Mouse (Mus musculus) MEL (cell line): ENCODE results near the gene Hmces. TPM values are rescaled to one million over a fixed set of nuclear protein-coding genes. Genes with fewer than 3 reads are reported as not detected.

Experiments
- DNase-seq: peaks from one replicate; pipeline ENCODE4 v3.0.0; 2011; ENCODE audit warnings: low read depth, low spot score
- H3K27ac ChIP-seq: 2 replicates; pipeline ENCODE4 v1.5.1; 2012; ENCODE audit warnings: low read depth, mild to moderate bottlenecking, control low read depth, low read length, moderate library complexity; ENCODE audit not compliant: control insufficient read depth
- H3K27me3 ChIP-seq, 2 experiments: fragments of 150-350 bp in 1 of 2; sonication (generic) in 1 of 2; 2 replicates each; pipeline ENCODE4 v1.6.1; 2012; ENCODE audit warnings: low read length in 2 of 2, mild to moderate bottlenecking in 2 of 2, improper control_type of control experiment in 1 of 2, moderate library complexity in 1 of 2; ENCODE audit not compliant: insufficient read depth in 2 of 2, control insufficient read depth in 1 of 2
- H3K36me3 ChIP-seq, 2 experiments: 2 replicates each; pipeline ENCODE4 v1.6.1; 2012 to 2014; ENCODE audit warnings: low read length in 2 of 2, improper control_type of control experiment in 1 of 2, inconsistent platforms in 1 of 2, mild to moderate bottlenecking in 1 of 2; ENCODE audit not compliant: insufficient read depth in 2 of 2, control insufficient read depth in 1 of 2
- H3K4me1 ChIP-seq, 2 experiments: fragments of 150-350 bp in 1 of 2; sonication (generic) in 1 of 2; 2 replicates each; pipeline ENCODE4 v1.6.1; 2012; ENCODE audit warnings: low read length in 2 of 2, improper control_type of control experiment in 1 of 2, mild to moderate bottlenecking in 1 of 2; ENCODE audit not compliant: insufficient read depth in 2 of 2, control insufficient read depth in 1 of 2
- H3K4me3 ChIP-seq, 2 experiments: fragments of 150-350 bp in 1 of 2; sonication (generic) in 1 of 2; 2 replicates each; pipeline ENCODE4 v1.5.1; 2012; ENCODE audit warnings: low read depth in 2 of 2, low read length in 2 of 2, mild to moderate bottlenecking in 2 of 2, moderate library complexity in 2 of 2, control low read depth in 1 of 2, improper control_type of control experiment in 1 of 2; ENCODE audit not compliant: control insufficient read depth in 1 of 2, insufficient read depth in 1 of 2
- H3K79me2 ChIP-seq: 2 replicates; pipeline ENCODE4 v1.6.1; 2012; ENCODE audit warnings: mild to moderate bottlenecking, low read length, moderate library complexity; ENCODE audit not compliant: control insufficient read depth, poor library complexity, insufficient read depth
- H3K9ac ChIP-seq: 2 replicates; pipeline ENCODE4 v1.6.1; 2012; ENCODE audit warnings: low read depth, mild to moderate bottlenecking, control low read depth, low read length, moderate library complexity; ENCODE audit not compliant: control insufficient read depth, poor library complexity, severe bottlenecking
- H3K9me3 ChIP-seq: fragments of 150-350 bp; sonication (generic); replicated peaks from 2 replicates; pipeline ENCODE4 v1.6.1; 2012; ENCODE audit warnings: mild to moderate bottlenecking, low read length, improper control_type of control experiment, moderate library complexity; ENCODE audit not compliant: insufficient read depth
- CHD1 ChIP-seq: IDR thresholded peaks from 2 replicates; pipeline ENCODE4 v1.6.1; 2012; ENCODE audit warnings: low read depth, mild to moderate bottlenecking, inconsistent platforms, low read length, improper control_type of control experiment
- CTCF ChIP-seq, 3 experiments: IDR thresholded peaks in 2 of 3; conservative IDR thresholded peaks in 1 of 3; 2 replicates each; pipeline ENCODE4 v1.5.1; 2011 to 2012; ENCODE audit warnings: low read length in 3 of 3, low read depth in 2 of 3, mild to moderate bottlenecking in 2 of 3, improper control_type of control experiment in 1 of 3, inconsistent platforms in 1 of 3, mixed read lengths in 1 of 3, moderate library complexity in 1 of 3; ENCODE audit not compliant: control insufficient read depth in 1 of 3, insufficient read depth in 1 of 3, poor library complexity in 1 of 3, severe bottlenecking in 1 of 3
- ETS1 ChIP-seq: IDR thresholded peaks from 2 replicates; pipeline ENCODE4 v1.6.1; 2012; ENCODE audit warnings: low read depth, mild to moderate bottlenecking, inconsistent platforms, low read length, improper control_type of control experiment, moderate library complexity
- GABPA ChIP-seq: IDR thresholded peaks from 2 replicates; pipeline ENCODE4 v1.6.1; 2012; ENCODE audit warnings: low read depth, mild to moderate bottlenecking, inconsistent platforms, low read length, improper control_type of control experiment, moderate library complexity
- JUND ChIP-seq: IDR thresholded peaks from 2 replicates; pipeline ENCODE4 v1.6.1; 2011; ENCODE audit warnings: low read depth, mild to moderate bottlenecking, improper control_type of control experiment, low read length
- MAFK ChIP-seq: IDR thresholded peaks from 2 replicates; pipeline ENCODE4 v1.6.1; 2011; ENCODE audit warnings: low read depth, mild to moderate bottlenecking, low read length, improper control_type of control experiment, borderline replicate concordance
- MEF2A ChIP-seq: IDR thresholded peaks from 2 replicates; pipeline ENCODE4 v1.6.1; 2014; ENCODE audit warnings: low read depth, mild to moderate bottlenecking, inconsistent platforms, low read length, improper control_type of control experiment; ENCODE audit not compliant: poor library complexity, insufficient replicate concordance, severe bottlenecking; ENCODE audit errors: extremely low read depth
- MYC ChIP-seq: IDR thresholded peaks from 2 replicates; pipeline ENCODE4 v1.6.1; 2011; ENCODE audit warnings: low read depth, mild to moderate bottlenecking, low read length, improper control_type of control experiment, moderate library complexity
- NELFE ChIP-seq: IDR thresholded peaks from 2 replicates; pipeline ENCODE4 v1.6.1; 2011; ENCODE audit warnings: low read depth, low read length, improper control_type of control experiment
- NRF1 ChIP-seq: IDR thresholded peaks from 2 replicates; pipeline ENCODE4 v1.6.1; 2014; ENCODE audit warnings: low read depth, mild to moderate bottlenecking, inconsistent platforms, low read length, improper control_type of control experiment, moderate library complexity; ENCODE audit not compliant: poor library complexity, insufficient read depth, severe bottlenecking
- POLR2AphosphoS2 ChIP-seq: IDR thresholded peaks from 2 replicates; pipeline ENCODE4 v1.6.1; 2011; ENCODE audit warnings: low read length, improper control_type of control experiment
- POLR2AphosphoS5 ChIP-seq: IDR thresholded peaks from 2 replicates; pipeline ENCODE4 v1.6.1; 2012; ENCODE audit warnings: low read depth, borderline replicate concordance, mild to moderate bottlenecking, inconsistent platforms, low read length, moderate library complexity, mixed read lengths
- RAD21 ChIP-seq: IDR thresholded peaks from 2 replicates; pipeline ENCODE4 v1.6.1; 2011; ENCODE audit warnings: mild to moderate bottlenecking, low read depth, low read length, improper control_type of control experiment
- RCOR1 ChIP-seq: IDR thresholded peaks from 2 replicates; pipeline ENCODE4 v1.6.1; 2012; ENCODE audit warnings: low read depth, mild to moderate bottlenecking, inconsistent platforms, low read length, improper control_type of control experiment
- SMC3 ChIP-seq: IDR thresholded peaks from 2 replicates; pipeline ENCODE4 v1.6.1; 2011; ENCODE audit warnings: low read depth, low read length, improper control_type of control experiment
- TAL1 ChIP-seq: IDR thresholded peaks from 2 replicates; pipeline ENCODE4 v1.6.1; 2012; ENCODE audit warnings: mild to moderate bottlenecking, inconsistent platforms, low read length, moderate library complexity, mixed read lengths
- TBP ChIP-seq: IDR thresholded peaks from 2 replicates; pipeline ENCODE4 v1.8.0; 2011; ENCODE audit warnings: low read depth, low read length, improper control_type of control experiment
- USF1 ChIP-seq: IDR thresholded peaks from 2 replicates; pipeline ENCODE4 v1.6.1; 2014; ENCODE audit warnings: low read depth, mild to moderate bottlenecking, inconsistent platforms, low read length, improper control_type of control experiment, moderate library complexity
- ZC3H11A ChIP-seq: IDR thresholded peaks from 2 replicates; pipeline ENCODE4 v1.6.1; 2012; ENCODE audit warnings: low read depth, mild to moderate bottlenecking, inconsistent platforms, low read length, improper control_type of control experiment
- ZKSCAN1 ChIP-seq: IDR thresholded peaks from 2 replicates; pipeline ENCODE4 v1.6.1; 2012; ENCODE audit warnings: low read depth, mild to moderate bottlenecking, inconsistent platforms, low read length, improper control_type of control experiment, moderate library complexity
- ZMIZ1 ChIP-seq: IDR thresholded peaks from 2 replicates; pipeline ENCODE4 v1.6.1; 2012; ENCODE audit warnings: low read depth, mild to moderate bottlenecking, inconsistent platforms, low read length, improper control_type of control experiment, moderate library complexity
- ZNF384 ChIP-seq: IDR thresholded peaks from 2 replicates; pipeline ENCODE4 v1.6.1; 2012; ENCODE audit warnings: low read depth, mild to moderate bottlenecking, inconsistent platforms, low read length, improper control_type of control experiment
- polyA plus RNA-seq, 2 experiments: library from polyadenylated mRNA; stranded (reverse) in 1 of 2; unstranded in 1 of 2; fragments of >175 nt in 1 of 2; fragments of >200 nt in 1 of 2; gene quantifications; 2 replicates each; pipeline versions ENCODE4 v1.2.1 to v1.2.4; 2012; ENCODE audit warnings: low replicate concordance in 2 of 2, low read depth in 1 of 2; ENCODE audit not compliant: insufficient read length in 2 of 2, insufficient read depth in 1 of 2, missing spikeins in 1 of 2
- total RNA-seq: library from RNA; depleted of rRNA; stranded (reverse); fragments of 300-350 nt; gene quantifications from 2 replicates; pipeline ENCODE4 v1.2.3, GENCODE M21; 2012

Hmces gene
- total and polyA plus RNA-seq, 3 experiments, result 23.6 to 26.8 TPM; not detected in 1

- no peak for TF ChIP-seq RAD21
- TF ChIP-seq, all 39 proteins: peak for 9
Measured at GRCm38 (mm10) chr6:87867256-87867655, 46.5 kb upstream of the Hmces start (continued).

DNA sequence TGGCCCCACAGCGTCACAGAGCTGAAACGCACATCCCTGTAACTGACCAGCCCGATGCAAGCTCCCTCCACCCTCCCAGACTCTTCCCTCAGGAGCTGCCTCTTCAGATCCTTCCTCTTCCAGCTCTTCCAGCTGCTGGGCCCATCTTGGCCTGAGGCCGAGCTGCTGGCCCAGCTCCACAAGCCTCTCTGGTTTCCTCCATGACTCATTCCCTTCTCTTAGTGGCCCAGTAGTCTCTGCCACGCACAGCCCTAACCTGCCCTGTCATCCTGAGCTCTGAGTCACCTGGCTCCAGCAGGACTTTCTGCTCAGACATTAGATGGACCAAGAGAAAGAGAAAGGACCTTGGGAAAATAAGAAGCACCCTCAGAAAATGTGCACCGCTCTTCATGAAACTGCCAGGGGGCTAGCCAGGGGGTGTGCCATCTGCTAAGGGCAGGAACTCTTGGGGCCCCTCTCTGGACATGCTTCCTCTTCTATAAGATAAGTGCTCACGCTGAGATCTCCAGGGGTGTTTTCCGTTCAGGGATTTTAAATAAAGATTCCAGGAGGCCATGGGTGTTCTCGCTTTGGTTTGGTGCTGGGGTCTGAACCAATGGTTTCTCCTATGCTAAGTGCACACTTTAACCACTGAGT lies 44.7 kb upstream of the Hmces start:
- Histone ChIP-seq H3K9me3 (no peaks in the 10 kb centered on the region), H3K79me2 (no peaks in the 10 kb centered on the region), H3K9ac (peak overlapping the region; percentile 15; the same call in 1 of the 2 replicates), H3K4me1 (peaks cover 12 to 25% of the 10 kb centered on the region in 2 experiments), H3K27me3 (no peaks in the 10 kb centered on the region), H3K27ac (0 out of 2 replicates have a peak overlapping the region, but pooled peaks have one; percentile 16), H3K36me3 (peaks cover 0 to 27% of the 10 kb centered on the region in 2 experiments; a peak in 2 of 4 replicates), H3K4me3 (0 out of 4 replicates have a peak overlapping the region, but pooled peaks of 1 of the 2 experiments have one; percentile 8)
- DNase-seq, result peak; percentile 81
- TF ChIP-seq JUND, result 0 out of 2 replicates have a peak, but pooled peaks have one; percentile 48
- no peak for TF ChIP-seq GABPA
- peak; percentile 14; the same call in 1 of the 2 replicates for TF ChIP-seq TAL1
- TF ChIP-seq TBP, result no peak
- 0 out of 2 replicates have a peak, but pooled peaks have one; percentile 28 for TF ChIP-seq ETS1

DNA sequence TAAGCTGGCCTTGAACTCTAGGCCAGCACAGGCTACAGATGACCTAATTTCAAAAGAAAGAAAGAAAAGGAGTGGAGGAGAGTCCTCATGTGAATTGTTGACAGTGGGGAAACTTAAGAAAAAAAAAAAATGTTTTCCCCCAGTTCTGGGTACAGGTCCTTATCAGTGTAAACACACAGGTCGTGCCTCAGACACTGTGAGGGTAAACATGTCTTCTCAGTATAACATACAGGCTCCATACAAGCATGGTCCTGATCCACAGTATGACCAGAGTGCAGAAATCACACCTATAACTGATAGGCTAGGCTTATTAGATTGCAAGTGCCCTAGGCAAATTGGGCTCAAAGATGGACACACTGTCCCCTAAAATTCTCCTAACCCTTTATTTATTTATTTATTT lies 43.3 kb upstream of the Hmces start:
- Histone ChIP-seq H3K4me1 (peaks cover 12 to 25% of the 10 kb centered on the region in 2 experiments), H3K27ac (no peak overlapping the region), H3K36me3 (peaks cover 0 to 27% of the 10 kb centered on the region in 2 experiments; a peak in 2 of 4 replicates), H3K79me2 (no peaks in the 10 kb centered on the region), H3K9ac (no peak overlapping the region), H3K27me3 (no peaks in the 10 kb centered on the region; a peak in 1 of 4 replicates), H3K9me3 (no peaks in the 10 kb centered on the region), H3K4me3 (no peak overlapping the region)
- TF ChIP-seq ZMIZ1 (no peak), NELFE (no peak), ZNF384 (0 out of 2 replicates have a peak, but pooled peaks have one; percentile 7), CTCF (IDR thresholded peaks at IDR 0.05 in 2 of 3, conservative IDR thresholded peaks at IDR 0.05 in 1 of 3; ENCODE audit: control insufficient read depth in 1 of 3, insufficient read depth in 1 of 3, low read depth in 2 of 3, low read length in 3 of 3, poor library complexity in 1 of 3, severe bottlenecking in 1 of 3) (no peak)
- DNase-seq, result no peak

GRCm38 (mm10) chr6:87871240-87871639 lies 42.5 kb upstream of the Hmces start:
- no peak for DNase-seq
- Histone ChIP-seq H3K9ac (no peak overlapping the region), H3K9me3 (no peaks in the 10 kb centered on the region), H3K27ac (no peak overlapping the region), H3K4me1 (peaks cover 12 to 25% of the 10 kb centered on the region in 2 experiments), H3K79me2 (no peaks in the 10 kb centered on the region), H3K4me3 (no peak overlapping the region), H3K27me3 (no peaks in the 10 kb centered on the region; a peak in 1 of 4 replicates), H3K36me3 (peaks cover 0 to 27% of the 10 kb centered on the region in 2 experiments; a peak in 2 of 4 replicates)
- TF ChIP-seq POLR2AphosphoS2 (no peak), ZC3H11A (no peak), MAFK (no peak), JUND (no peak), MYC (no peak), POLR2AphosphoS5 (no peak), USF1 (no peak), SMC3 (no peak), NRF1 (no peak), RCOR1 (no peak), MEF2A (no peak), CHD1 (no peak), ETS1 (no peak), ZKSCAN1 (no peak)
